Mouse (Mus musculus) spleen, adult 2 months (tissue): ENCODE measurements around the gene Tssk3. TPM values are rescaled to one million over a fixed set of nuclear protein-coding genes. Genes with fewer than 3 reads are reported as not detected.

Source experiments
- DNase-seq, 2 experiments: peaks; one replicate each; pipeline versions ENCODE4 v3.0.0 to v3.0.0-alpha.2; 2012 to 2021; ENCODE audit warnings: low spot score in 2 of 2, low read depth in 1 of 2
- H3K27ac ChIP-seq: fragments of 200-500 bp; 2 replicates; pipeline ENCODE4 v1.5.1; 2012; ENCODE audit warnings: low read length, inconsistent platforms; ENCODE audit not compliant: insufficient read depth
- H3K27me3 ChIP-seq: fragments of 200-500 bp; 2 replicates; pipeline ENCODE4 v1.6.1; 2012; ENCODE audit warnings: mild to moderate bottlenecking, moderate library complexity, low read length, inconsistent platforms; ENCODE audit not compliant: control insufficient read depth, insufficient read depth
- H3K36me3 ChIP-seq: fragments of 200-500 bp; 2 replicates; pipeline ENCODE4 v1.6.1; 2012; ENCODE audit warnings: mild to moderate bottlenecking, low read length, inconsistent platforms; ENCODE audit not compliant: control insufficient read depth, insufficient read depth
- H3K4me1 ChIP-seq: fragments of 200-500 bp; 2 replicates; pipeline ENCODE4 v1.6.1; 2011; ENCODE audit warnings: inconsistent platforms; ENCODE audit not compliant: control insufficient read depth, insufficient read depth, insufficient read length
- H3K4me3 ChIP-seq: fragments of 200-500 bp; 2 replicates; pipeline ENCODE4 v1.5.1; 2011; ENCODE audit warnings: mild to moderate bottlenecking, inconsistent platforms; ENCODE audit not compliant: insufficient read depth, insufficient read length; ENCODE audit errors: extremely low read depth
- CTCF ChIP-seq: fragments of 200-500 bp; IDR thresholded peaks from 2 replicates; pipeline ENCODE4 v1.5.1; 2011; ENCODE audit warnings: mild to moderate bottlenecking, inconsistent platforms; ENCODE audit not compliant: insufficient read depth, insufficient read length, insufficient replicate concordance; ENCODE audit errors: extremely low read depth
- POLR2A ChIP-seq: fragments of 200-500 bp; IDR thresholded peaks from 2 replicates; pipeline ENCODE4 v1.6.1; 2011; ENCODE audit warnings: low read depth, low read length, inconsistent platforms
- WGBS: fragments of 180-500 bp; shearing (Covaris S2); methylation state at CpG from one replicate; pipeline ENCODE4 v1.1.7; 2018; 5-methylcytosine and 5-hydroxymethylcytosine counted together
- polyA plus RNA-seq: library from polyadenylated mRNA; depleted of rRNA; stranded (reverse); fragments of >200 nt; gene quantifications from 2 replicates; pipeline ENCODE4 v1.2.3, GENCODE M21; 2012

Tssk3 gene
- polyA plus RNA-seq, 1 experiment, result not detected

DNA sequence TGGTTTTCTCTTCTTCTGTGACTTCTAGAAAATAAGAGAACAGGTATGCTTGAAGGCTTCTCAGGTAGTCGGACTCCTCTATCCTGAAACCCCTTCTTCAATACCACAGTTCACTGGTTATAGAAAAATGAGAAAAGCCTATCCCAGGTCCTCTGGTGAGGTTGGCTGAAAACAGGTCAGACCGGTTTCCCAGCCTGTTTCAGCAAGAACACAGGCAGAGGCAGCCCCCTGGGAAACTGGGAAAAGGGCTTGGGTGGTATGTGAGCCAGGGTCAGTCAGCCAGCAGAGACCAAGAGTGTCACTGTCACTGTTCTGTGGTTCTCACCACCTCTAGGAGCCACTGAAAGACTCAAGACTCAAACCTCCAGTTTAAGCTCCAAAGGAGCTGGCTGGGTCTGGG is 26.1 kb upstream of the Tssk3 start:
- H3K27ac ChIP-seq, result no peak overlapping the region
- no peak for TF ChIP-seq POLR2A
- no peak for TF ChIP-seq CTCF
- DNase-seq, result no peak
- no peak overlapping the region for H3K4me3 ChIP-seq
- H3K4me1 ChIP-seq, result peaks cover 11% of the 10 kb centered on the region
- H3K27me3 ChIP-seq, result peaks cover 4% of the 10 kb centered on the region; the same call in 1 of the 2 replicates
- WGBS, result 78% methylated on average over 2 of the region's 2 CpGs
- H3K36me3 ChIP-seq, result peaks cover 32% of the 10 kb centered on the region

DNA sequence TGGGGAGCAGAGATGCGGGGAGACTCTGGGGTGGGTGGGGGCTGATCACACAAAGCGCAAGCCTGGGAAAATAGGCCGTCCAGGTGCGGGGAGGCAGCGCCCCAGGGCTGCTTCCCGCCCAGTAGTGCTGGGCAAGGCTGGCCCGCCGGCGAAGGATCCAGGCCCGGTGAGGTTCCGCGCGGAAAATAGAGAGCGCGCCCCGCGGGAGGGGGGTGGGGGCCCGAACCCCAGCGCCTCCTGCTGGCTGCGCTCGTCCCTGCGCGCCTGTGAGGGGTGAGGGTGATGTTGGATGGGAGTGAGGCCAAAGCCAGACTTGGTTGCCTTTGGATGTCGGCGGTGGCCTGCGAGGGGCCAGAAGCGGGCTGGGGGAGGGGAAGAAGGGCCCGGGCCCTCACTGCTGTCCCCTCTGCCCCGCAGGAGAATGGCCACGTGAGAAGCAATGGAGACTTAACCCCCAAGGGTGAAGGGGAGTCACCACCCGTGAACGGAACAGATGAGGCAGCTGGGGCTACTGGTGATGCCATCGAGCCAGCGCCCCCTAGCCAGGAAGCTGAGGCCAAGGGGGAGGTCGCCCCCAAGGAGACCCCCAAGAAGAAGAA is 23.6 kb upstream of the Tssk3 start:
- Histone ChIP-seq H3K4me1 (peaks cover 11% of the 10 kb centered on the region), H3K27me3 (peaks cover 4% of the 10 kb centered on the region; the same call in 1 of the 2 replicates), H3K27ac (no peak overlapping the region; the same call in 1 of the 2 replicates), H3K4me3 (peak overlapping the region; percentile 66), H3K36me3 (peaks cover 17% of the 10 kb centered on the region)
- TF ChIP-seq POLR2A (no peak), CTCF (peak; percentile 78)
- 1% methylated on average over 35 of the region's 35 CpGs for WGBS
- peak in 1 of 2 experiments; percentile 57 for DNase-seq

DNA sequence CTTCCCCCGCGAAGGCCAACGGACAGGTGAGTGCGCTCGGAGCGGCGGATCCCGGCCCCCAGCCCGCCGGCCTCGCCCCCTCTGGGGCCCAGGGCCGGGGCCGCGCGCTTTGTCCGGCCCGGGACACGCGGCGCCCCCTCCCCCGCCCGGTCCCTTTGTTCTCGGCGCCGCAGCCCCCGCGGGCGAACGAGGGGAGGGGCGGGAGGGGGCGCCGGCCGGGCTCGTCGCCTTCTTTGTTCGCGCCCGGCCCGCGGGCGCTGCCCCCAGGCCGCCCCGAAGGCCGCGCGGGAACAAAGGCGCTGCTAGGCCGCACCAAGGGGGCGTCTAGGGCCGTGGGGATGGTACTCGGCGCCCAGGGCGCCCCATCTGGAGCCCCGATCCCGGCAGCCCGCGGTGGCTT is 23.1 kb upstream of the Tssk3 start:
- peak overlapping the region; percentile 66 for H3K4me3 ChIP-seq
- H3K27me3 ChIP-seq, result peaks cover 4% of the 10 kb centered on the region; the same call in 1 of the 2 replicates
- no peak for DNase-seq
- H3K4me1 ChIP-seq, result peaks cover 11% of the 10 kb centered on the region
- H3K36me3 ChIP-seq, result peaks cover 17% of the 10 kb centered on the region
- WGBS, result under 1% methylated on average over 57 of the region's 57 CpGs
- TF ChIP-seq POLR2A, result no peak
- no peak for TF ChIP-seq CTCF
- H3K27ac ChIP-seq, result no peak overlapping the region; the same call in 1 of the 2 replicates

DNA sequence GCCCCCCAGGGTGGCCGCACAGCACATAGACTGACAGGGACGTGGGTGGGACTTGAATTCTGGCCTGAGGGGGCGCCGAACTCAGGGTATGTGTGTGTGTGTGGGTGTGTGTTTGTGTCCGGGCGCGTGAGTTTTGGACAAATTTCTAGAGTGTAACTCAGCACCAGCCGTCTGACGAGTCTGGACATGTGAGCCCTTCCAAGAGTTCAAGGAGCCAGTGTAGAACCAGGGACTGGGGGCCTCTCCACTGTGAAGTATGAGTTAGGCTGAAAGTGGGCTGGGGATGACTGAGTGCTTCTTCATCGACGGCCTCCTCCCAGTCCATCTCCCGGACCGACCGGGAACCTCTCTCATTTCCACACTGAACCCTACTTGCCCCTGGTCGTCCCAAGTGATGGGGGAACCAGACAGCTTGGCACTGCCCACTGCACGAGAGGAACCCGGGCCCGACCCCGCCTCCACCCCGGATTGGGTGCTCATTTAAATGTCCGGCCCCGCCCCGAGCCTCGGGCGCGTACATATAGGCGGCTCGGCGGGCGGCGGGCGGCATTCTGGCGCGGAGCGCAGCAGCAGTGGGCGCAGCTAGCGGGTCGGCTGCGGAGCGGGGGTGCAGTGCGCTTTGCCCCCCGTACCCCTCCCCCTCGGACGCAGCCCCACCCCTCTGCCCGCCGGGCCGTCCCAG is 22.4 kb upstream of the Tssk3 start, which contains the start of gene Marcksl1:
Gene Marcksl1 (plus strand): TSS at position 496 of the 682 bp plus-strand sequence.
- TF ChIP-seq CTCF (no peak), POLR2A (peak; percentile 77)
- peaks cover 11% of the 10 kb centered on the region for H3K4me1 ChIP-seq
- H3K27me3 ChIP-seq, result peaks cover 4% of the 10 kb centered on the region; the same call in 1 of the 2 replicates
- H3K36me3 ChIP-seq, result peaks cover 11% of the 10 kb centered on the region
- peak; percentile 60 to 87 for DNase-seq
- H3K4me3 ChIP-seq, result peak within 1 kb of the TSS; percentile 66
- H3K27ac ChIP-seq, result no peak within 1 kb of the TSS; the same call in 1 of the 2 replicates
- 11% methylated on average over 47 of the region's 47 CpGs for WGBS

DNA sequence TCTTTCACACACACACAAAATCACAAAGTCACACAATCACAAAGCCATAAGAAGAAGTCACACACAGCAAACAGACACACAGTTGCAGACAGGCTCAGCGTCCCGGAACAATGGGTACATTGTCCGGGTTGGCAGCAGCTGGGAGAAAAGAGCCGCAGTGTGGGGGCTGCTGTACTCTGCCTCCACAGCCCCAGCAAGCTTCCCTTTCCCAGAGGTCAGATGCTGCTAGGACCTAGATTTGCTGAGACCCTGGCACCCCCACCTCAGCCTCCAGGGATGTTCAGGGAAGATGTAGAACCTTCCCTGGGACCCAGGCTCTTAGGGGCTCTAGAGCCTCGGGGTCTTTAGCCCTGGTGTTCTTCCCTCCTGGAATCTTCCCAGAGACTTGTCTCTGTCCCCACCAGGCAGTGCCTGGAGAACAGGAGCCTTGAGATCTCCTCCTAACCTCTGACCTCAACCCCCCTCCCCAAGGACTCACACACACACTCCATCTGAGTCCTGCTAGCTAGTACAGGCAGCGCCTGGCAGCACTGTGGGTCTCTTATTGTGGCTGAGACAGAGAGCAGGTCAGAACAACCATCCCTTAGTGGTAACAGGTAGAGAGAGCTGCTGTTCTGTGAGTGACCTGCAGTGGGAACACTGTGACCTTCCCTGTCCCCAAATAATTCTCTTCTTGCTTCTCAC is 20.7 kb upstream of the Tssk3 start:
- H3K4me3 ChIP-seq, result no peak overlapping the region
- 90% methylated on average over 6 of the region's 6 CpGs for WGBS
- H3K36me3 ChIP-seq, result no peaks in the 10 kb centered on the region
- H3K27ac ChIP-seq, result no peak overlapping the region
- no peak for TF ChIP-seq CTCF
- peaks cover 16% of the 10 kb centered on the region for H3K4me1 ChIP-seq
- H3K27me3 ChIP-seq, result peaks cover 4% of the 10 kb centered on the region; the same call in 1 of the 2 replicates
- DNase-seq, result no peak

DNA sequence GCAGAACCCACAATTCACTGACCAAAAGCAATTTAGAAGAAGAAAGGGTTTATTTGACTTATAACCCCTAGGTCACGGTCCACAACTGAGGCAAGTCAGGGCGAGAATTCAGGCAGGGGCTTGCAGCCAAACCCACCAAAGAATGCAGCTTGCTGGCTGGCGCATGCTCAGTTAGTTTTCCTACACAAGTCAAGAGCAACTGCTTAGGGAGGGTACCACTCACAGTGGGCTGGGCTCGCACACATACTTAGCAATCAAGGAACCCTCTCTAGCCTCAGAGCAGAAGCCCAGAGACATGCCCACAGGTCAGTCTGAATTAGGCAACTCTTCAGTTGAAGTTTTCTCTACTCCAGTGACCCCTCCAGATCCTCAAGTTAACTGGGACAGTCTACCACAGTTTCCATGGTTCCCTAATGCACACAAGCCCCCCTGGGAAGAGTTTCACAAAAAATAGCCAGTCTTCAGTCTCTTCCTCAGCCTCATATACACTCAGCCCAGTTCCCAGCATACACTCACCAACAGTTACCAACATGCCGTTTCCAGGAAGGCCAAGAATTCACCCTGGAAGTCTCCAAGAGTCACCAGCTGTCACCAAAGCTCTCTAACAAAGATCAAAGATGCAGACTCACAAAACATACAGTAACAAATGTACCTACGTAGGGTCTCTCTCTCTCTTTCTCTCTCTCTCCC is 20.0 kb upstream of the Tssk3 start:
- peaks cover 16% of the 10 kb centered on the region for H3K4me1 ChIP-seq

More for the DNA sequence above, 20.0 kb upstream of the Tssk3 start:
- Histone ChIP-seq H3K27me3 (peaks cover 4% of the 10 kb centered on the region; the same call in 1 of the 2 replicates), H3K4me3 (no peak overlapping the region), H3K27ac (no peak overlapping the region), H3K36me3 (no peaks in the 10 kb centered on the region)
- DNase-seq, result no peak
- WGBS, result 82% methylated on average over 6 of the region's 6 CpGs
- TF ChIP-seq POLR2A (no peak), CTCF (no peak)
